Mouse (Mus musculus) c-Kit-positive CD71-negative TER-119-negative erythroid progenitor cells, embryonic 14.5 days (primary cell): ENCODE data around the gene Ccdc159.

ENCODE experiments used
- DNase-seq: peaks from one replicate; pipeline ENCODE4 v3.0.0-alpha.2; 2013; ENCODE audit warnings: low read depth

Ccdc159 gene

DNA sequence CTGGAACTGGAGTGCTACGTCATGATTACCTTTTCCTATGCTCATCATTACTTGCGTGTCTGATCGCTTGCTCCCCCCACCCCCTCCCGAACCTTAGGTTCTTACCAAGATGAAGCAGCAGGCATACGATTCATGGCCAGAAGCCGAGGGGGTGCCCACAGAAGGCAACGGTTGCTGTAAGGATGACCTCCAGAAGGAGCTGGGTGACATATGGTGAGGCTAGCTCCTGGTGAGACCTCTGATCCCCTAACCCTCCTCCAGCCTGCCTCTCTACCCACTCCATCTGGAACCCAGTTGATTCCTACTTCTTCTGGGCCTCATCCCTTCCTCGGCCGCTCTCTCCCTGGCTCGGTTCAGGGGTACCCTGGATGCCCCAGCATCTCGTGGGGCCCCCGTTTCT lies 6.8 kb downstream of the Ccdc159 start:
- no peak for DNase-seq

DNA sequence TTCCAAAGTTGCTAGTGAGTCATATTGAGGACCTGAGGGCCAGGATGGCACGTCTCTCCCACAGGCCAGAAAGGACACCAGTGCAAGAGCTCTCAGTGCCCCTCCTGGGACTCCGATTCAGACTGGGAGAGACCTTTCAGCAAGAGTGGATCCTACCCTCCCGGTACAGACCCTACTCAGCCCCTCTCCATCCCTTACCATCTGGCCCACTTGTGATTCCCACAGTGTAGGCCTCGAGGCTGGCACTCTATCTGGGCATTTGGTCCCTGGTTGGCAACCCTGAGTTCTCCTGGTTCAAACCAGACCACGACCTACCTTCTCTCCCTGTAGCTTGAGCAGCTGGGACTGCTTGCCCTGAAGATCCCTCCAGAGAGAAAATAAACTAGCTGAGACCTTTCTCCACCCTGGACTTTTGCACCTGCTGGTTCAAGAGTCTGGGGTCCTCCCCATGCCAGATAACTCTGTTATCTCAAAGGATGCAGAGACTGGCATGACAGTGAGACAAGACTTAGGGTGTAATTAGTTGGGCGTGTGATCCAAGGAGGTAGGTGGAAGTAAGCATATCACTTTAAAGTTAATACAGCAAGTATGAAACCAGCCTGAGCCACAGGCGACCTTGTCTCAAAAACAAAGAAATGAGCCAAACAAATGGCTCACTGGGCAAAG lies 8.3 kb downstream of the Ccdc159 start:
- DNase-seq: no peak

DNA sequence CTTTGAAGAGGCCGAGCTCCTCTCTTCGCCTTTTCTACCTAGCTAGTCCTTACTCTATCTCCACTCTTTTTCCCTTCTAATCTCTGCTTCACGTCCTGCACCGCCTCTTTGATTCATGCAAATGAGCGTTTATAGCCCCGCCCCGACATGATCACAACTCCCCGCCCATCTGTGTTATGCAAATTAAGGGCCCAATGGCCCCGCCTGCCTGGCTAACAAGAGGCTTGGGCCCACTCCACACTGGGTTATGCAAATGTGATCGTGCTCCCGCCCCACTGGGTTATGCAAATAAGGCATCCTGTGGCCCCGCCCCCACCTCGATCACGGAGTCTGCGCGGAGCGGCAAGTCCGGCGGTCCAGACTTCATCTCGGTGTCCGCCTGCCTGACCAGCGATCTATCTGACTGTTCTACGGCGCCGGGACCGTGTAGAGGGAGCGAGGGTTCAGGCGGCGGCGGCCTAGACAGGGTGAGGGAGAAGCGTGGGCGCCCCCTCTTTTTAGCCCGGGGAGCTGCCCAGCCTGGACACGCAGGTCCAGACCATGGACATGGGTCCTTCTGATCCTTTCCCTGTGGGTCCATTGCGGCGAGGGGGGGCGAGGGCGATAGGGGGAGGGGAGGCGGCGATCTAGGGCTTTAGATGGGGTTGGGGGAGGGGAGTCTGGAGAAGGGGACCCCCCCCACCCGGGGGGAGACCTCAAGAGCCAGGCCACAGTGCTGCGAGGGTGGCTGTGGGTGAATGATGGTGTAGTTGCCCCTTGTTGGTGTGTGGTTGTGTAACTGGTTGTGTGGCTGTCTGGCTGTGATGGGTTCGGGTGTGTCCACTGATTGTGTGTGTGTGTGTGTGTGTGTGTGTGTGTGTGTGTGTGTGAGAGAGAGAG lies 9.7 kb downstream of the Ccdc159 start, which contains the start of gene Plppr2:
Plppr2 (plus strand) TSS at position 342 of the 879 bp plus-strand sequence.
- DNase-seq: peak; percentile 91

DNA sequence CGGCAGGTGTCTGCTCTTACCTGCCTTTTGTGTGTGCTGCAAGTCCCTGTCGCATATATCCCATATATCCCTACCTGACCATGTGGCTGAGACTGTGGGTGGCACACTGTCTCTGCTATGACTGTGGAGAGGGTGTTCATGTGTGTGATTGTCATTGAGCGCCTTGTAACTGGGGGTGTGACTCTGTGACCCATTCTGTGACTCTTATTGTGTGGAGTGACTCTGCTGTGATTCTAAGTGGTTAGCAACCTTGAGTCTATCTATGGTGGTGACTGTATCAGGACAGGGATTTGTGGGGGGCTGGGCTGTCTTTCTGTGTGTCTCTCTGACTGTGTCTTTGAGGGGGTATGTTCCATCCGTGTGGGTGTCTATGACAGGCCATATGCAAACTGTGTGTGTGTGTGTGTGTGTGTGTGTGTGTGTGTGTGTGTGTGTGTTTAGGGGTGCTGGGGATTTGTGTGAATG lies 10.5 kb downstream of the Ccdc159 start:
- DNase-seq: no peak

DNA sequence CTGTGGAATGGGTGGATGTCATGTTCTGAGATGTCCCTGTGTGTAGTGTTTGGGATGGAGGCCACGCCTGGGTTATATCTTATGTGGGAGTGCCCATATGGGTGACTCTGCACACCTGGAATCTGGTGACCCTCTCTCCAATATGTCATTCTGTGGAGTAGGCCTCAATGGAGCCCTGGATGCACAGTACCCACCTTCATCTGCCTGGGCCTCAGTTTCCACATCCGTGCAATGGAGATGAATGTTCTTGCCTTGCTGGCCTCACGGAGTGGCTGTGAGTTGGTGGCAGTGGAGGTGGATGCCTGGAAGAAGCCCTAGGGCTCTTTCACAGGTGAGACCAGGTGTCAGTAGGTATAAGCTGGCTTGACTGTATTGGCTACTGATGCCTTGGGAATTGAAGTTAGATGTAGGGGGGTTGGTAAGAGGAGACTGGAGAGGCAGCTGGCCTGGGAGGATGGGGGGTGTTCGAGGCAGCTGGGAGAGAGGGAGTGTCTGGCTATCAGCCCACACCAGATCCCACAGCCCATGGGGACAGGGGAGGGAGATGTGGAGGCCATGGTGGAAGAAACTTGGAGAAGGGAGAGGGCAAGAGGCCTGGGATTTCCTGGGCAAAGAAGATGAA lies 11.1 kb downstream of the Ccdc159 start:
- no peak for DNase-seq

DNA sequence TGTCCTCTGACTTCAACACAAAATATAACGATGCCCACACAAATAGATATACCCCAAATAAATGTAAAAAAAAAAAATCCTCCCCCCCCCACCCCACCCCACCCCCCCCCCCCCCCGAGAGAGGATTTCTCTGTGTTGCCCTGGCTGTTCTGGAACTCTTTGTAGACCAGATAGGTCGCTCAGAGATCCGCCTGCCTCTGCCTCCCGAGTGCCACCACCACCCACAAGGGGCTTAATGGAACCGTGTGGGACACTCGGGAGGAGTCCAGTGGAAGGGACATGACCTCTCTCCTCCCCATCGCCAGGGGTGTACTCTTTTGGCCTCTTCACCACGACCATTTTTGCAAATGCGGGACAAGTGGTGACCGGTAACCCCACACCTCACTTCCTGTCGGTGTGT lies 15.8 kb downstream of the Ccdc159 start:
- DNase-seq: no peak

DNA sequence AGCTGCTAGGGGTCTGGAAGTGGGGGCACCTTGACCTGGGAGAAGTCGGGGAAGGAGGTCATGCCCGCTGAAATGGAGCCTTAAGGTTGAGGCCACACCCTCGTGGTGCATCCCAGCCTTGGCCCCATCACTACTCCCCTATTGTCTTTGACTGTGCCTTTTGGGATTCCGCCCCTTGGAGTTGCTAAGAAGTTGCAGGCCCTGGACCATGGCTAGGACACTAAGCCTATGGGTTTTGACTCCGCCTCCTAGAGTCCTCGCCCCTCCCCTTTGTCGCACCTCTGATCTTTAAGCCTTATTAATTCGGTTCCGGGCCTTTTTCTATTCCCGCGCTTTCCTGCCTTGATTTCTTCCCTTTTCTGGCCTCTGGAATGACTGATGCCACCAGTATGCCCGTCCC lies 16.4 kb downstream of the Ccdc159 start:
- DNase-seq: no peak

DNA sequence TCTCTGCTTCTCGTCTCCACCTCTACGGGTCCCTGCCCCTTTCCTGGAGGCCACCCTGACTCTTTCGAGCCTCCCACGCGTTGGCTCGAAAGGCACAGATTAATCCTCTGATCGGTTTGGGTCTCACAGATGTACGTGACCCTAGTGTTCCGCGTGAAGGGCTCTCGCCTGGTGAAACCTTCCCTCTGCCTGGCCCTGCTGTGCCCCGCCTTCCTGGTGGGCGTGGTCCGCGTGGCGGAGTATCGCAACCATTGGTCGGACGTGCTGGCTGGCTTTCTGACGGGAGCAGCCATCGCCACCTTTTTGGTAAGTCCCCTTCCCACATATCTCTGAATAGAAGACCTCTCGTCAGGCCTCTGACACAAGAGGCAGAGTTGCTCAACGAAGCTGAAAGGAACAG lies 17.0 kb downstream of the Ccdc159 start:
- no peak for DNase-seq

DNA sequence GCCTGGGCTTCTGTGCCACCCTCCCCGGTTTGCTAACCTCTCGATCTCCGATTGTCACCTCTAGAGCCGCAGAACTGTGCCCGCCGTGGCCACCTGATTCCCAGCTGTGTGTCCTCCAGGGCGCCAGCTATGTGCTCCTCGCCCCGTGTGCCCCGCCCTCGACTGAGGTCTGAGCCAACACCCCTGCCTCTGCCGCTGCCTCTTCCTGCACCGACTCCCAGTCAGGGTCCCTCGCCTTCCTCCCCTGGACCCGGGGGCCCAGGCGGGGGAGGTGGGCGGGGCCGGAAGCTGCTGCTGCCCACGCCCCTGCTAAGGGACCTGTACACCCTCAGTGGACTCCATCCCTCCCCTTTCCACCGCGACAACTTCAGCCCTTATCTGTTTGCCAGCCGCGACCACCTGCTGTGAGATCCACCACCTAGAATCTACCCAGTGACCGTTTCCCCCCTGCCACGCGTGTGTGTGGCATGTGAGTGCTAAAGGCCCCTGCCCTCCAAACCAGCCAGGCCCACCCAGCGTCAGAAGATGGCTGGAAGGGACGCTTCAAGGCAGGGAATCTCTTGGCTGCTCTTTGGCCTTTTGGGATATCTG lies 20.4 kb downstream of the Ccdc159 start:
- DNase-seq: no peak

DNA sequence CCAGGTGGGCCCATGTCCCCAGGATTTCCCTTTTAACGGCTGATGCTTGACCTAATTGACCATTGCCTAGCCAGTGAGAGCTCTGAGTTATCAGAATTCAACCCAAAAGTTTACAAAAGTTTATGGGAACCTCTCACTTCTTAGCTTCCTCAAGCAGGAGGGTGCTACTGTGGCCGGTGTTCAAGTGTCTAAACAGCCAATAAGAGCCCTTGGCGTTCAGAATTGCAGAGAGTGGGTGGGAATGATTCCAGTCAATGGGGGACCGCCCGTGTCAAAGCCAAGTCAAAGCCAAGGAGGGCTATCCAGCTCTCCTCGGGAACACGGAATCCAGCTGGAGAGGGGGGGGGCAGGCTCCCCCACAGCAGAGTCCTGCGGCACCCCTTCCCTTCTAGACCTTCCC lies 20.9 kb downstream of the Ccdc159 start:
- DNase-seq: no peak

DNA sequence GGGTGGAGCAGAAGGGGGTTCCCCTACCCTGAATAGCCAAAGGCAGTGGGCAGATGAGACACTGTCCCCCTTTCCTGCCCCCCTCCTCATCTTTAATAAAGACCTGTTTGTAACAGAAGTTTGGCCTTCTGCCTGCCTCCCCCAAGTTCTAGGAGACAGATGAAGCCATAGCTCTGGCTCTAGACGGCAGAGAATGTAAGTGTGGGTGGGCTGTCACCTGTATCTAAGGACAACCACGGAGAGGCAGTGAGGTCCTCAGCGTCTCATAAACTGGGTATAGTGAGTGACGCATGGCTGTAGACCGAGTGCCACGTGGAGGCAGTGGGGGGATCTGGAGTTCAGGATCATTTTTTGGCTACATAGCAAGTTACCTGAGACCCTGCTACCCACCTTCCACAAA lies 21.5 kb downstream of the Ccdc159 start:
- no peak for DNase-seq

DNA sequence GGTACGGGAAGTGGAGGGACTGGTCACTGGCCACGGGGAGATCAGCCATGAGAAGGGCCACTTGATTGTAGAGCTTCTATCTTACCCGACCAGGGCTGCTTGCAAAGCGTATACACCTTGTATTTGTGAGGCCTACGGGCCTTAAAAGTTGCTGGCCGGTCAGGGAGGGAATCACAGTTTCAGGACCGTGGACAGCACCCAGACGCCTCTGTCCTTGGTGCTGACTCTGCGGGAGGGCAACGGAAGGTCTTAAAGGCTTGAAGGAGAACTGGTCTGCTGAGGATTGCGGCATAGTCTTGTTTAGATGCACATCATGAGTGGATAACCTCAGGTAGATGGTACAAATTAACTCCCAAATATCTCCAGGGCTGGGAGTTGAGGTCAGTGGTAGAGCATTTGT lies 23.1 kb downstream of the Ccdc159 start:
- peak; percentile 70 for DNase-seq

DNA sequence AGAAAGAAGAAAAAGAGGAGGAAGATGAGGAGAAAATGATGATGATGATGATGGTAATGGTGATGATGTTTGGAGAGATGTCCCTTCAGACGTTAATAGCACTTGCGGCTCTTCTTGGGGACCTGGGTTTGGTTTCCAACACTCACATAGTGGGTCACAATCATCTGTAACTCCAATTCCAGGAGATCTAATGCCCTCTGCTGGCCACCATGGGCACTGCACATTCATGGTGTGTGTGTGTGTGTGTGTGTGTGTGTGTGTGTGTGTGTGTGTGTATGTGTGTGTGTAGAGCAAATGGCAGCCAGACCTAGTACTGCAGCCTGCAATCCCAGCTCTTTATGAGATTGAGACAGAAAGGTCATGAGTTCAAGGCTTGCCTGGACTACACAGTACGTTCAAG lies 24.7 kb downstream of the Ccdc159 start:
- no peak for DNase-seq

DNA sequence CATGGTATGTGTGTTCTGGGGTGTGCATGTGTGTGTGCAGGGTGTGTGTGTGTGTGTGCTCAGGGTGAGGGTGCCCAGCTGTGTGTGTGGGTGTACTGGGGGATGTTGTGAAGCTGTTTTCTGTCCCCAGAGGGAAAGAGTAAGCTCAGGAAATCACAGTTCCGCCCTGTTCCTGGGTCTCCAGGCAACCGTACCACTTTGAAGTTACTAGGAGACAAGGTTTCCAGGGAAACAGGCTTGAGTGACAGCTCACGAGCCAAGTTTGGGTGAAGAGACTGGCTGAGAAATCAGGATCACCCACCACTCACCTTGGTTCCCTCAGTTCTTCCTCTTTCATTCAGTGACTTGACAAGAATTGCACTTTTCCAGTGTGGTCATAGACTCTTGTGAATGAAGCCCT lies 26.3 kb downstream of the Ccdc159 start:
- no peak for DNase-seq

DNA sequence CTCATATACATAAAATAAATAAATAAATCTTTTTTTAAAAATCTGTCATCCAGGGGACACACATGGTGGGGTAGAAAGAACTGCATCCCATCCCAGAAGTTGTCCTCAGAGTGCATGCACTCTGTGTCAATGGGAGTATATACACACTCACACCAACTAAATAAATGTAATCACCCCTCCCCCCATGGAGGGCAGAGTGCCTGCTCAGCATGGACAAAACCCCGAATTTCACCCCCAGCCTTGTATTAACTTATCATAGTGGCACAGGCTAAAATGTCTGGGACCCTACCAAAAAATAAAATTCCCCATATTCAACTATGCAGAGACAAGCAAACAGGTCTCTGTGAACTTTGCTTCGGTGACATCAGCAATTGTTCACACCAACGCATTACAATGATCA lies 27.4 kb downstream of the Ccdc159 start:
- DNase-seq: no peak

DNA sequence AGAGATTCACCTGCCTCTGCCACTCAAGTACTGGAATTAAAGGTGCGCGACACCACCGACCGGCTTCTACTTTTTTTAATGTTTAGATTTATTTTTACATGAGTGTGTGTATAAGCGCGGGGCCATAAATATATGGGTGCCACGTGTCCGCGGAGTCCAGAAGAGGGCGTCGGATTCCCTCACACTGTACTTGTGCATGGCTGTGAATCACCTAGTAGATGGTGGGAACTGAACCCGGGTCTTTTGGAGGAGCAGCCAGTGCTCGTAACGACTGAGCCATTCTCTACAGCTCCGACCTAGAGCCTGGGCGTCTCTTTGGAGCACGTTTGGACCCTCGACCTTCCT lies 27.9 kb downstream of the Ccdc159 start:
- DNase-seq: no peak

DNA sequence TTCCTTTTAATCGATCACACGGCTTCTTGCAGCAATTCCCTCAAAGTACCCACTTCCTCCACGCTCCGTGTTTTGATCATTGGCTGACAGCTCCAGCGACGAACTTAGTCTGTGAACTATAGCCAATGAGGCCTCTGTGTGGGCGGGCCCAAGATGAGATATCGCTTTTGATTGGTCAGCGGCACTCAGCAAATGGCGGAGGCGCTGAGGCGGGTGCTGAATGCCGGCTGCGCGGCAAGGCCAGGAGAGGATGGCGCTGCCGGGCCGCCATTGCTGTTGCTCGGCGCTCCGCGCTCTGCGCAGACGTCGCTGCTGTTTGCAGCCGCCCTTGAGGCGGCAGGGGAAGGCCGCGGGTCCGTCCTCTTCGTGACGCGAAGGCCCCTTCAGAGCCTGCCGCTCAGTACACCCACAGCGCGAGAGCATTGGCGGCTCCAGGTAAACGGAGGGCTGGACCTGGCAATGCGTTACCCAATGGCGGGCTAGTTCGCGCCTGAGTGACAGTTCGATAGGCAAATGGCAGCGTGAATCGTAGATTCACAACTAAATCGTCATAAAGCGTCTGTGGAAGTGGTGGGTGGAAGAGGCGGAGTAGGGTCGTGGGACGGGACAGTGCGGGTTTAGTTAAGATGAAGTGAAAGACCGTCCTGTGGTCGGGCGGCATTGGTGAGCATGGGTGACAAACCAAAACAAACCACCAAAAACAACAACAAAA lies 28.5 kb downstream of the Ccdc159 start, which contains the start of gene Swsap1:
Swsap1 (plus strand) TSS at position 186 of the 712 bp plus-strand sequence.
- peak; percentile 99 for DNase-seq

DNA sequence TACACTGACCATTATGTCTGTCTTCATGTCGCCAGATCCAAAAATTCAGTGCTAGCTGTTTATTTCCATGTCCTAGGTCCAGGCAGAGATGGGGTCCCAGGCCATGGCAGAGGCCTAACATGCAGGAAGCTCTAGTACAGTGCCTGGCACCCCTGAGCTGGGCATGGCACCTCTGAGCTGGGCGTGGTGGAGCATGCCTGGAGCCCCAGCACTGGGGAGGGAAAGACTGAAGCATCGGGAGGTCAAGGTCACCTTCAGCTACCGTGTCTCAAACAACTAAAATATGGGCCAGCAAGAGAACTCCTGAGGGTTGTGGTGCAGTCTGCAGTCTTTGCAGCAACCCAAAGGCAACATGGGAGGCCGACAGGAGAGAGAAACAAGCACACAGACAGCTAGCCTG lies 31.1 kb downstream of the Ccdc159 start:
- DNase-seq: no peak

DNA sequence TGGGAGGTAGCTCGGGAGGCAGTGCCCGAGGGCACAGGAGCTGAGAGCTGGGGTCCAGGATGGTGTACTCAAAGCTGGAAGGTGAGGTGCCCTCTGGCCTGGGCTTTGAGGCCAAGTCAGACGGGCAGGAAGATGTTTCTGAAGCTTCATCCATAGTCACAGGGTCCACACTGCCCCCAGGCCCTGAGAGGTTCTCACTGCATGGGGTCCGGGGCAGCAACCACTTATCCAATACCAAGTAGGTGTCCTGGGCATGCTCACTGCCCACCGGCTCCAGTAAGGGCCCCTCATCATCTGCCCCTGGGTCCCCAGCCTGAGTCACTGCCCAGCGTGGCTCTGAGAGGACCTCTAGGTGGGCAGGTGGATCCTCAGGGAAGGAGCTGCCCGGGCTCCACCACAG lies 32.0 kb downstream of the Ccdc159 start:
- DNase-seq: no peak

DNA sequence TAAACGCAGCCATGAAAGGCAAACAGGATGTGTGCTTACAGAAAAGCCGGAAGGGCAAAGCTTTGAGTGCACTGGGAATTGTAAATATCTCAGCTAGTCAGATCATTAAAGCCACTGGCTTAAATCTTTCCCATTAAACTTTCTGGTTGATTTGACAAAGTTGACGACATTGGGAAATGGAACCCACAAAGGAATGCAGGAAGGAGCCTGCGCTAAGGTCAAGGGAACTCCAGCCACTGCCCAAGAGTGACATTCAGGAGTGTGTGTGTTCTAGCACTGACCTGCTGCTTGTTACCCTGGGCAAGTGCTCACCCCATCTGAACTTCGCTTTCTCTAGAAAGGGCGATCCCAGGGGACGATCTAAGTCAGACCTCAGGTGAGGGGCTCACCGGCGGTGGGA lies 32.9 kb downstream of the Ccdc159 start:
- no peak for DNase-seq

DNA sequence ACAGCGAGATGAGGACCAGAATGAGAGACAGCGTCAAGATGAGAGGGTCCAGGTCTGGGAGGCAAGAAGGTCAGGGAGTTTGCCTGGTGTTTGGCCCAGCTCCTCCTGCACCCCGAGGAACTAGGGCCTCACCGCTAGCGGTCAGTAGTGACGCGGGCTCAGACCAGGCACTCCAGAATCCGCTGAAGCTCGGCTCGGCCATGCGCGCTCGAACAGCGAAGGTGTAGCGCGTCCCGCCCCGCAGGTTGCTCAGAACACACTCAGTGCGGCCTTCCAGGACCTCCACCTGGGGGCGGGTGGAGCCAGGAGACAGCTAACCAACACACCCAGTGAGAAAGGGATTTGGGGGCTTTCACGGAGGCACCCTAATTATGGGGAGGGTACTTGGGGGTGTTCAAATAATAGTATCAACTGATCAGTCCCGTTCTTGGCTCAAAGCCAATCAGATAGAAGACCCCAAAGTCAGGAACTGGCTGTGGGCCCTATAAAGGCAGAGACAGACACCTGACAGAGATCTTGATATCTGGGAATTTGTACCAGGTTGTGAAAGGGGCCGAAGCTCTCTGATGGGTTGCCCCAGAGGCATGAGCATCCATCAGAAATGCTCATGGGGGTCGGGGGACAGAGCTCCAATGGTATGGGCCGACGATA lies 33.4 kb downstream of the Ccdc159 start:
- no peak for DNase-seq
